Mouse (Mus musculus): ENCODE results near the gene Tcap.
"Not testable (repeated sequence)": the region's sequence is repeated elsewhere in the genome, so short reads cannot be mapped to it uniquely, and the experiment has no call there.

GRCm38 (mm10) chr11:98382405-98382804 lies 1.2 kb upstream of the Tcap start:
- TF ChIP-seq CTCF (conservative IDR thresholded peaks at IDR 0.05; ENCODE audit: insufficient read depth, insufficient read length, low read depth, low read length); POLR2A (IDR thresholded peaks at IDR 0.05; ENCODE audit: low read depth, low read length): not testable (repeated sequence)

Data from kidney, adult 2 months (tissue).